In the genomic region with DNA sequence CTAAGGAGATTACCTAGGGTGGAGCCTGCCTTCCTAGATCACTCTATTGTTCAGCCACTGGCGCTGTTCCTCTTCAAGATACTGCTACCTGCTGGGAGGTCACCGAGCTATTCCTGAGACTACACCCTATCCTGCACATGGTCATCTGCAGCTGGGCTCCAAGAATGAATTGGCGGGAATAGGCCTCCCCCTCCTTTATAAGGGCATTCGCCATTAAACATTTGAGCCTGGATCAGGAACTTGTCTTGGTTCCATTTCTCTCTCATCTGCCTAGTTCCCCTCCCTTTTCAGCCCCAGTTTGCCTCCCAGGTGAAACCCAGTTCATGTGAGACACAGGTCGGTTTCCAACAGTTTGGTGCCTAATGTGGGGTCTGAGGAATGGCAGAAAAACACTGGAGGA, we compare ENCODE assay signal across 25 mouse cellular contexts. TPM values are rescaled to one million over a fixed set of nuclear protein-coding genes. Genes with fewer than 3 reads are reported as not detected.
DNase-seq lines count a peak whose midpoint lies in the region; TF ChIP-seq lines count a peak whose summit lies in the region.
"Had no signal": no experiment of that assay in that cellular context is flagged by ENCODE, and none has a peak within 500 bp of the region (broad histone marks: within the 10 kb centered on the region; RNA-seq: fewer than 3 reads in every experiment).

No protein-coding gene starts in this region.

- H3K4me1 ChIP-seq in ES-Bruce4 (ENCODE audit: control insufficient read depth, insufficient read depth, low read length) (no peaks in the 10 kb centered on the region), ES-E14 (ENCODE audit: control insufficient read depth in 2 of 2, insufficient read depth in 2 of 2, low read length in 2 of 2, poor library complexity in 1 of 2) (peaks cover 0 to 6% of the 10 kb centered on the region in 2 experiments; a peak in 1 of 4 replicates)
- H3K4me1 ChIP-seq in forebrain, embryonic 10.5 days = peaks cover 22% of the 10 kb centered on the region
- H3K4me1 ChIP-seq: embryonic facial prominence, embryonic 13.5 days; embryonic facial prominence, embryonic 15.5 days had no signal

- peak; percentile 26 for DNase-seq in ES-E14 (ENCODE audit: low read depth, low spot score)
- DNase-seq in ZHBTc4 (ENCODE audit: low read depth, low spot score) = peak; percentile 69
- no peak for DNase-seq in layer of hippocampus, postnatal 25 days (ENCODE audit: extremely low spot score in 1 of 2, low spot score in 1 of 2)
- no peak for DNase-seq in forebrain, embryonic 10.5 days (ENCODE audit: extremely low spot score, low spot score)
- DNase-seq: adrenal gland, adult 2 months; adrenal gland, postnatal 10 days; adrenal gland, postnatal 25 days; B cell, adult 2 months; cerebellum, adult 11 months; cerebellum, adult 18-20 months; cerebellum, adult 8-10 months; cerebellum, adult 9-11 months; cerebellum, postnatal 14 days; cerebellum, postnatal 36 days; embryo, embryonic 11 days; forebrain, postnatal 0 days had no signal

- H3K9me3 ChIP-seq in ES-Bruce4 (replicated peaks; ENCODE audit: control insufficient read depth, insufficient read depth, low read length, poor library complexity, severe bottlenecking) (peaks cover 13% of the 10 kb centered on the region), ES-E14 (ENCODE audit: control insufficient read depth, insufficient read depth, low read depth, low read length) (0 out of 2 replicates have a peak, but pooled peaks cover 2% of the 10 kb centered on the region)
- H3K9me3 ChIP-seq in forebrain, embryonic 10.5 days = no peaks in the 10 kb centered on the region
- H3K9me3 ChIP-seq: embryonic facial prominence, embryonic 13.5 days; embryonic facial prominence, embryonic 15.5 days; forebrain, embryonic 13.5 days; forebrain, embryonic 15.5 days had no signal

- TF ChIP-seq POLR2A in ES-Bruce4 (IDR thresholded peaks at IDR 0.05; ENCODE audit: insufficient read depth, low read length) = no peak

- H3K4me3 ChIP-seq in ES-Bruce4 (ENCODE audit: low read depth, low read length) (no peak overlapping the region), ES-E14 (ENCODE audit: insufficient read depth in 1 of 2, low read depth in 1 of 2, low read length in 2 of 2, poor library complexity in 1 of 2, severe bottlenecking in 1 of 2) (no peak overlapping the region)
- H3K4me3 ChIP-seq in forebrain, embryonic 10.5 days = no peak overlapping the region
- H3K4me3 ChIP-seq: embryonic facial prominence, embryonic 13.5 days; embryonic facial prominence, embryonic 15.5 days; erythroblast, embryonic 14.5 days; forebrain, embryonic 13.5 days; forebrain, embryonic 15.5 days had no signal

- in situ Hi-C loops in ES-E14 (cut with MboI; ENCODE audit: low sequenced_read_pairs in 2 of 2, unreplicated experiment in 2 of 2) = no loop called here

- H3K9ac ChIP-seq in ES-Bruce4 (ENCODE audit: low read depth, poor library complexity, severe bottlenecking) = no peak overlapping the region
- no peak overlapping the region for H3K9ac ChIP-seq in ES-E14 (ENCODE audit: insufficient read depth, low read depth, low read length, poor library complexity, severe bottlenecking)
- H3K9ac ChIP-seq: embryonic facial prominence, embryonic 13.5 days; embryonic facial prominence, embryonic 15.5 days; forebrain, embryonic 13.5 days; forebrain, embryonic 15.5 days; forebrain, postnatal 0 days had no signal

- no peak for TF ChIP-seq CTCF in ES-Bruce4 (IDR thresholded peaks at IDR 0.05; ENCODE audit: low read depth, low read length)

- H3K36me3 ChIP-seq in ES-Bruce4 (ENCODE audit: control insufficient read depth, insufficient read depth, low read length, poor library complexity, severe bottlenecking) = no peaks in the 10 kb centered on the region; the same call in 1 of the 2 replicates
- H3K36me3 ChIP-seq in ES-E14 (ENCODE audit: control insufficient read depth, insufficient read depth, low read length, poor library complexity, severe bottlenecking) = no peaks in the 10 kb centered on the region; the same call in 1 of the 2 replicates
- no peaks in the 10 kb centered on the region for H3K36me3 ChIP-seq in forebrain, embryonic 10.5 days (replicated peaks)
- H3K36me3 ChIP-seq: embryonic facial prominence, embryonic 13.5 days; embryonic facial prominence, embryonic 15.5 days; forebrain, embryonic 15.5 days had no signal

- H3K27me3 ChIP-seq in ES-Bruce4 (ENCODE audit: control insufficient read depth, insufficient read depth, low read length, poor library complexity, severe bottlenecking) = no peaks in the 10 kb centered on the region
- peaks cover 21% of the 10 kb centered on the region; the same call in 1 of the 2 replicates for H3K27me3 ChIP-seq in forebrain, embryonic 10.5 days (ENCODE audit: poor library complexity, severe bottlenecking)
- H3K27me3 ChIP-seq: CH12.LX; embryonic facial prominence, embryonic 13.5 days; embryonic facial prominence, embryonic 15.5 days; forebrain, embryonic 15.5 days had no signal

- WGBS in forebrain, embryonic 10.5 days = 60% methylated on average over 5 of the region's 5 CpGs

- 0 out of 2 replicates have a peak, but pooled peaks have one; percentile 46 for TF ChIP-seq EP300 in ES-Bruce4 (IDR thresholded peaks at IDR 0.05; ENCODE audit: insufficient read depth, low read depth, low read length)

- peak overlapping the region; percentile 62 for H3K27ac ChIP-seq in ES-Bruce4 (ENCODE audit: insufficient read depth, low read length)
- peak overlapping the region; percentile 90 for H3K27ac ChIP-seq in ES-E14 (ENCODE audit: insufficient read depth, low read depth, low read length, poor library complexity, severe bottlenecking)
- H3K27ac ChIP-seq in forebrain, embryonic 10.5 days = no peak overlapping the region
- H3K27ac ChIP-seq: embryonic facial prominence, embryonic 13.5 days; embryonic facial prominence, embryonic 15.5 days; forebrain, embryonic 13.5 days; forebrain, embryonic 15.5 days had no signal

TF ChIP-seq in ES-E14, 5 proteins besides CTCF, POLR2A, EP300 and RAD21:
- TF ChIP-seq HCFC1 (IDR thresholded peaks at IDR 0.05; ENCODE audit: borderline replicate concordance, insufficient read depth, low read length) = no peak
- no peak for TF ChIP-seq CHD2 (IDR thresholded peaks at IDR 0.05; ENCODE audit: low read depth, low read length)
- no peak for TF ChIP-seq ZNF384 (IDR thresholded peaks at IDR 0.05; ENCODE audit: low read depth, low read length)
- TF ChIP-seq ZC3H11A (IDR thresholded peaks at IDR 0.05; ENCODE audit: borderline replicate concordance, low read depth, low read length) = no peak
- no peak for TF ChIP-seq MAFK (IDR thresholded peaks at IDR 0.05; ENCODE audit: insufficient read depth, low read depth, low read length)

RNA-seq across cellular contexts. Expression of a gene that starts 39.0 kb away (rescaled TPM):
- 47.2 and 48.1 TPM in 2 replicates for polyA plus RNA-seq in ES-Bruce4 (2011; ENCODE audit: insufficient read depth, insufficient read length, low read depth, missing spikeins)
- total RNA-seq in ES-E14 (2012; rRNA removed) = 5.9 and 10.7 TPM in 2 replicates
- 1 to 10 TPM; 4.9 to 5.0 TPM for total RNA-seq in layer of hippocampus, postnatal 25 days (2021)
- 9.1 and 10.0 TPM in 2 replicates for polyA plus RNA-seq in forebrain, embryonic 10.5 days (2016; fragmentation: Nextera tagmentation; extraction: Ambion mirVana)

RNA-seq across cellular contexts. Expression of a gene that starts 39.4 kb away (rescaled TPM):
- 1.8 and 2.2 TPM in 2 replicates for polyA plus RNA-seq in ES-Bruce4 (2011; ENCODE audit: insufficient read depth, insufficient read length, low read depth, missing spikeins)
- total RNA-seq in ES-E14 (2012; rRNA removed) = 0.53 and 0.98 TPM in 2 replicates
- total RNA-seq in layer of hippocampus, postnatal 25 days (2021) = 1 to 10 TPM; 3.1 to 3.7 TPM
- 8.5 and 9.6 TPM in 2 replicates for polyA plus RNA-seq in forebrain, embryonic 10.5 days (2016; fragmentation: Nextera tagmentation; extraction: Ambion mirVana)
- total RNA-seq: common myeloid progenitor, adult 5-6 weeks; MEL had no signal
- polyA plus RNA-seq: adrenal gland, adult 2 months; erythroblast, embryonic 14.5 days had no signal

Comparison
In these comparisons a context has a peak if more than half of its experiments do, and no peak if none do; other contexts are left out.
1. DNase-seq: peak in ES-E14 (single experiment) and ZHBTc4 (single experiment); none in layer of hippocampus, postnatal 25 days (0 of 2) and forebrain, embryonic 10.5 days (single experiment).